Comparison of ENCODE assay signal across 9 mouse cellular contexts in the genomic region with DNA sequence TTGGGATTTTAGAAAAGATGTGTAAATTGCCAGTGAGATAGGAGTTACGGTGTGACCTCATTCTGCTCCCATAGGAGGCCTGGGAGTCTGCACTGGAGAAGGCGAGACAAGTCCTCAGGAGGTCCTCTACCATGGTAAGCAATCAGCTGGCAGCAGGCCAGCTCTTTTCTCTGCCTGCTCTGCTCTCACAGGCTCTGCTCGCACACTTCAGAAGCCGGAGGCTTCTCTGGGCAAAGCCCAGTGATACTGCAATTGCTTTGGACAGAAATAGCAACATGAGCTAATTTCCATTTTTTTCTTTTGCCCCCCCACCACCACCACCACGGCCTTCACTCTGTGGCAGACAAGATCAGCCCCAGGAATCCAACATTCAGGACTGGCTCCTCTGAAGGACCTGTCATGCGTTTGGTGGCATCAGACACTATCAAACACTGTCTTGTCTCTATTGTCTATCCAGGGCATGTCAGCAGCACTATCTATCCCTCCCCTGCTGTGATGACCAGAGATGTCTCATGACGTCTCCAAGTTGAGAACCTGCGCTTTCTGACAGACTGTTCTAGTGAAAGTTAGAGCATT.
DNase-seq lines count a peak whose midpoint lies in the region; ATAC-seq and TF ChIP-seq lines count a peak whose summit lies in the region.
"Had no signal": no experiment of that assay in that cellular context is flagged by ENCODE, and none has a peak within 500 bp of the region (broad histone marks: within the 10 kb centered on the region; RNA-seq: fewer than 3 reads in every experiment).

No protein-coding gene starts in this region.

- H3K4me1 ChIP-seq in midbrain, embryonic 11.5 days (ENCODE audit: control insufficient read depth, insufficient read depth, low read length) = no peaks in the 10 kb centered on the region
- no peaks in the 10 kb centered on the region for H3K4me1 ChIP-seq in midbrain, embryonic 10.5 days
- H3K4me1 ChIP-seq in heart, postnatal 0 days (ENCODE audit: control insufficient read depth, insufficient read depth) = peaks cover 10% of the 10 kb centered on the region
- peaks cover 3% of the 10 kb centered on the region; the same call in 1 of the 2 replicates for H3K4me1 ChIP-seq in stomach, embryonic 14.5 days (ENCODE audit: control insufficient read depth, insufficient read depth, low read length)
- no peaks in the 10 kb centered on the region for H3K4me1 ChIP-seq in liver, embryonic 11.5 days (replicated peaks; ENCODE audit: control insufficient read depth, insufficient read depth, low read length)
- H3K4me1 ChIP-seq in liver, embryonic 12.5 days = no peaks in the 10 kb centered on the region

- no peaks in the 10 kb centered on the region for H3K27me3 ChIP-seq in midbrain, embryonic 11.5 days (ENCODE audit: control insufficient read depth, insufficient read depth, low read length)
- H3K27me3 ChIP-seq in midbrain, embryonic 10.5 days (ENCODE audit: low read depth, poor library complexity, severe bottlenecking) = no peaks in the 10 kb centered on the region
- no peaks in the 10 kb centered on the region for H3K27me3 ChIP-seq in heart, postnatal 0 days (ENCODE audit: control insufficient read depth, insufficient read depth, low read length)
- H3K27me3 ChIP-seq in stomach, embryonic 14.5 days (ENCODE audit: control insufficient read depth, insufficient read depth, low read length) = no peaks in the 10 kb centered on the region
- H3K27me3 ChIP-seq in liver, embryonic 11.5 days (replicated peaks; ENCODE audit: control insufficient read depth, insufficient read depth, low read length) = no peaks in the 10 kb centered on the region
- no peaks in the 10 kb centered on the region for H3K27me3 ChIP-seq in liver, embryonic 12.5 days (replicated peaks)
- H3K27me3 ChIP-seq: Patski had no signal

- TF ChIP-seq EP300 in heart, postnatal 0 days (IDR thresholded peaks at IDR 0.05; ENCODE audit: low read depth) = no peak

- WGBS in midbrain, embryonic 11.5 days = 75% methylated on average over 8 of the region's 8 CpGs
- WGBS in midbrain, embryonic 10.5 days = 72% methylated on average over 8 of the region's 8 CpGs
- 16% methylated on average over 8 of the region's 8 CpGs for WGBS in heart, postnatal 0 days
- 44% methylated on average over 8 of the region's 8 CpGs for WGBS in stomach, embryonic 14.5 days
- 55% methylated on average over 8 of the region's 8 CpGs for WGBS in liver, embryonic 11.5 days
- 54% methylated on average over 8 of the region's 8 CpGs for WGBS in liver, embryonic 12.5 days (ENCODE audit: insufficient replicate concordance)

- H3K27ac ChIP-seq in midbrain, embryonic 11.5 days (ENCODE audit: low read depth, low read length) = no peak overlapping the region
- H3K27ac ChIP-seq in midbrain, embryonic 10.5 days (replicated peaks) = no peak overlapping the region
- peak overlapping the region; percentile 9; the same call in 1 of the 2 replicates for H3K27ac ChIP-seq in heart, postnatal 0 days (ENCODE audit: low read depth)
- no peak overlapping the region for H3K27ac ChIP-seq in stomach, embryonic 14.5 days (ENCODE audit: low read length)
- H3K27ac ChIP-seq in liver, embryonic 11.5 days (ENCODE audit: low read depth, low read length) = no peak overlapping the region
- no peak overlapping the region for H3K27ac ChIP-seq in liver, embryonic 12.5 days

- no peaks in the 10 kb centered on the region for H3K9me3 ChIP-seq in midbrain, embryonic 11.5 days (ENCODE audit: control insufficient read depth, low read length)
- no peaks in the 10 kb centered on the region for H3K9me3 ChIP-seq in midbrain, embryonic 10.5 days (replicated peaks)
- no peaks in the 10 kb centered on the region for H3K9me3 ChIP-seq in heart, postnatal 0 days (replicated peaks; ENCODE audit: control insufficient read depth, low read length)
- no peaks in the 10 kb centered on the region for H3K9me3 ChIP-seq in stomach, embryonic 14.5 days (ENCODE audit: control insufficient read depth, low read depth, low read length)
- H3K9me3 ChIP-seq in liver, embryonic 11.5 days (ENCODE audit: control insufficient read depth, low read length) = no peaks in the 10 kb centered on the region
- H3K9me3 ChIP-seq in liver, embryonic 12.5 days (replicated peaks) = no peaks in the 10 kb centered on the region

- H3K4me2 ChIP-seq in midbrain, embryonic 11.5 days = no peak overlapping the region
- H3K4me2 ChIP-seq in heart, postnatal 0 days (ENCODE audit: low read depth, low read length) = peak overlapping the region; percentile 21; the same call in 1 of the 2 replicates
- H3K4me2 ChIP-seq in stomach, embryonic 14.5 days (replicated peaks; ENCODE audit: low read depth, low read length) = no peak overlapping the region
- no peak overlapping the region for H3K4me2 ChIP-seq in liver, embryonic 11.5 days
- no peak overlapping the region for H3K4me2 ChIP-seq in liver, embryonic 12.5 days

- no peak for TF ChIP-seq CTCF in heart, postnatal 0 days (IDR thresholded peaks at IDR 0.05; ENCODE audit: low read depth)

- no peaks in the 10 kb centered on the region for H3K36me3 ChIP-seq in midbrain, embryonic 11.5 days (ENCODE audit: control insufficient read depth, insufficient read depth, low read length)
- no peaks in the 10 kb centered on the region for H3K36me3 ChIP-seq in midbrain, embryonic 10.5 days
- no peaks in the 10 kb centered on the region for H3K36me3 ChIP-seq in heart, postnatal 0 days (replicated peaks; ENCODE audit: control insufficient read depth, insufficient read depth, low read length)
- H3K36me3 ChIP-seq in stomach, embryonic 14.5 days (ENCODE audit: control insufficient read depth, insufficient read depth, low read length) = no peaks in the 10 kb centered on the region
- H3K36me3 ChIP-seq in liver, embryonic 11.5 days (ENCODE audit: control insufficient read depth, insufficient read depth, low read length) = no peaks in the 10 kb centered on the region
- no peaks in the 10 kb centered on the region for H3K36me3 ChIP-seq in liver, embryonic 12.5 days

- ATAC-seq in midbrain, embryonic 11.5 days (ENCODE audit: low FRiP score) = 0 out of 2 replicates have a peak, but pooled peaks have one; percentile 5
- peak; percentile 94 for ATAC-seq in heart, postnatal 0 days (ENCODE audit: insufficient read depth, low read depth)
- ATAC-seq in stomach, embryonic 14.5 days (ENCODE audit: insufficient number of reproducible peaks, insufficient read depth, low FRiP score, low read depth) = peak; percentile 76; the same call in 1 of the 2 replicates
- no peak for ATAC-seq in liver, embryonic 11.5 days (replicated peaks; ENCODE audit: low FRiP score)
- no peak for ATAC-seq in liver, embryonic 12.5 days
- ATAC-seq: Patski had no signal

- DNase-seq in midbrain, embryonic 11.5 days (ENCODE audit: low spot score, missing footprints) = no peak
- DNase-seq in midbrain, embryonic 10.5 days (ENCODE audit: low spot score) = no peak
- DNase-seq in cerebellum, postnatal 25 days = peak; percentile 76 to 86
- DNase-seq in heart, postnatal 0 days (ENCODE audit: low spot score) = peak; percentile 80
- peak; percentile 53 to 59 for DNase-seq in kidney, postnatal 4 days
- DNase-seq in liver, embryonic 11.5 days (ENCODE audit: low spot score) = no peak

- no peak overlapping the region for H3K4me3 ChIP-seq in midbrain, embryonic 11.5 days (ENCODE audit: low read depth, low read length)
- no peak overlapping the region for H3K4me3 ChIP-seq in midbrain, embryonic 10.5 days
- no peak overlapping the region for H3K4me3 ChIP-seq in heart, postnatal 0 days (ENCODE audit: low read depth, low read length)
- H3K4me3 ChIP-seq in stomach, embryonic 14.5 days (ENCODE audit: low read depth, low read length) = no peak overlapping the region
- no peak overlapping the region for H3K4me3 ChIP-seq in liver, embryonic 11.5 days (ENCODE audit: low read depth, low read length)
- no peak overlapping the region for H3K4me3 ChIP-seq in liver, embryonic 12.5 days

- no peak overlapping the region for H3K9ac ChIP-seq in midbrain, embryonic 11.5 days (ENCODE audit: low read length)
- 0 out of 2 replicates have a peak overlapping the region, but pooled peaks have one; percentile 8 for H3K9ac ChIP-seq in heart, postnatal 0 days (replicated peaks; ENCODE audit: low read depth, low read length)
- H3K9ac ChIP-seq in stomach, embryonic 14.5 days (replicated peaks; ENCODE audit: low read depth, low read length) = no peak overlapping the region
- no peak overlapping the region for H3K9ac ChIP-seq in liver, embryonic 11.5 days (ENCODE audit: low read depth, low read length)
- no peak overlapping the region for H3K9ac ChIP-seq in liver, embryonic 12.5 days

Comparison
In these comparisons a context has a peak if more than half of its experiments do, and no peak if none do; other contexts are left out.
1. ATAC-seq: peak in midbrain, embryonic 11.5 days (single experiment), heart, postnatal 0 days (single experiment) and stomach, embryonic 14.5 days (single experiment); none in liver, embryonic 11.5 days (single experiment) and liver, embryonic 12.5 days (single experiment).
2. DNase-seq: peak in cerebellum, postnatal 25 days (2 of 2), heart, postnatal 0 days (single experiment) and kidney, postnatal 4 days (2 of 2); none in midbrain, embryonic 11.5 days (single experiment), midbrain, embryonic 10.5 days (single experiment) and liver, embryonic 11.5 days (single experiment).